Mouse (Mus musculus): ENCODE data around the gene Rgl2. TPM values are rescaled to one million over a fixed set of nuclear protein-coding genes. Genes with fewer than 3 reads are reported as not detected.

Rgl2 gene
- polyA plus RNA-seq, 1 experiment: 184 TPM

DNA sequence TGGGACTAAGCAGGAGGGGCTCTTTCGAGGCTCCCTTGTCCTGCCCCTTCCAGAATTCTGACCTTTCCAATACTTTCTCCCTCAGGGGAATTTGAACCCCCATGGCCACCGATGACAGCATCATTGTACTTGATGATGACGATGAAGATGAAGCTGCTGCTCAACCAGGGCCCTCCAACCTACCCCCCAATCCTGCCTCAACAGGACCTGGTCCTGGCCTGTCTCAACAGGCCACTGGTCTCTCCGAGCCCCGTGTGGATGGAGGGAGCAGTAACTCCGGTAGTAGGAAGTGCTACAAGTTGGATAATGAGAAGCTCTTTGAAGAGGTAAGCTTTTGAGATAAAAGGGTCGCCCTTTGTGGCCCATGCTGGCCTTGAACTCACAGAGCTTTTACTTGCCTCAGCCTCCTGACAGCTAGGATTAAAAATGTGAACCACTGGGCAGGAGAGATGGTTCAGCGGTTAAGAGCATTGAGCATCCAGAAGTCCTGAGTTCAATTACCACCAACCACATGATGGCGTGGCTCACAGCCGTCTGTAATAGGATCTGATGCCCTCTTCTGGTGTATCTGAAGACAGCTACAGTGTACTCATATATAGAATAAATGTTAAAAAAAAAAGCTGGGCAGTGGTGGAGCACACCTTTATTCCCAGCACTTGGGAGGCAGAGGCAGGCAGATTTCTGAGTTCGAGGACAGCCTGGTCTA is 18.8 kb upstream of the Rgl2 start:
- no peak for TF ChIP-seq CTCF (IDR thresholded peaks at IDR 0.05; ENCODE audit: borderline replicate concordance, extremely low read depth, insufficient read depth, insufficient read length)
- TF ChIP-seq POLR2A (IDR thresholded peaks at IDR 0.05; ENCODE audit: borderline replicate concordance, extremely low read depth, insufficient read depth, insufficient read length, poor library complexity, severe bottlenecking): no peak
- DNase-seq (ENCODE audit: low read depth): no peak

DNA sequence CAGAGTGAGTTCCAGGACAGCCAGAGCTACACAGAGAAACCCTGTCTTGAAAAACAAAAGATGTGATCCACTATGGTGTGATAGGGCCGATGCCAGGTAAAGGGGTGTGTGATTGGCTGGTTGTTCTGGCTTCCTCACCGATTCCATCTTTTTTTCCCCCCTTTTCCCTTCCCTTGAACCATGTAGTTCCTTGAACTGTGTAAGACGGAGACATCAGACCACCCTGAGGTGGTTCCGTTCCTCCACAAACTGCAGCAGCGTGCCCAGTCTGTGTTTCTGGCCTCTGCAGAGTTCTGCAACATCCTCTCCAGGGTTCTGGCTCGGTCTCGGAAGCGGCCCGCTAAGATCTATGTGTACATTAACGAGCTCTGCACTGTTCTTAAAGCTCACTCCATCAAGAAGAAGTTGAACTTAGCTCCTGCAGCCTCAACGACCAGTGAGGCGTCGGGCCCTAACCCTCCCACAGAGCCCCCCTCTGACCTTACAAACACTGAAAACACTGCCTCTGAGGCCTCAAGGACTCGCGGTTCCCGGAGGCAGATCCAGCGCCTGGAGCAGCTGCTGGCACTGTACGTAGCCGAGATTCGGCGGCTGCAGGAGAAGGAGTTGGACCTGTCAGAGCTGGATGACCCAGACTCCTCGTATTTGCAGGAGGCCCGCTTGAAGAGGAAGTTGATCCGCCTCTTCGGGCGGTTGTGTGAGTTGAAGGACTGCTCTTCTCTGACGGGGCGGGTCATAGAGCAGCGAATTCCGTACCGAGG is 18.1 kb upstream of the Rgl2 start:
- DNase-seq (ENCODE audit: low read depth): no peak

DNA sequence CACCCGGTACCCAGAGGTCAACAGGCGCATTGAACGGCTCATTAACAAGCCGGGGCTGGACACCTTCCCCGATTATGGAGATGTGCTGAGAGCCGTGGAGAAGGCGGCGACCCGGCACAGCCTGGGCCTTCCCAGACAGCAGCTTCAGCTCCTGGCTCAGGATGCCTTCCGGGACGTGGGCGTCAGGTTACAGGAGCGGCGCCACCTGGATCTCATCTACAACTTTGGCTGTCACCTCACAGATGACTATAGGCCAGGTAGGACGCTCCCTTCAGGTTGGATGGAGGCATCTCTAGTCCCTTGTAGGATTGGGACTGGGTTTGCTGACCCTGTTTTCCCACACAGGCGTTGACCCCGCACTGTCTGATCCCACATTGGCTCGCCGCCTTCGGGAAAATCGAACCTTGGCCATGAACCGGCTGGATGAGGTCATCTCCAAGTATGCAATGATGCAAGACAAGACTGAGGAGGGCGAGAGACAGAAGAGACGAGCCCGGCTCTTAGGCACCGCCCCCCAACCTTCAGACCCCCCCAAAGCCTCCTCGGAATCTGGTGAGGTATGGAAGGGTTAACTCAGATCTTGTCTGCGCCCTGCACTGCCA is 17.4 kb upstream of the Rgl2 start:
- no peak for TF ChIP-seq POLR2A (IDR thresholded peaks at IDR 0.05; ENCODE audit: borderline replicate concordance, extremely low read depth, insufficient read depth, insufficient read length, poor library complexity, severe bottlenecking)
- TF ChIP-seq CTCF (IDR thresholded peaks at IDR 0.05; ENCODE audit: borderline replicate concordance, extremely low read depth, insufficient read depth, insufficient read length): no peak
- no peak for DNase-seq (ENCODE audit: low read depth)

More for the DNA sequence above, 18.1 kb upstream of the Rgl2 start:
- TF ChIP-seq POLR2A (IDR thresholded peaks at IDR 0.05; ENCODE audit: borderline replicate concordance, extremely low read depth, insufficient read depth, insufficient read length, poor library complexity, severe bottlenecking): no peak
- TF ChIP-seq CTCF (IDR thresholded peaks at IDR 0.05; ENCODE audit: borderline replicate concordance, extremely low read depth, insufficient read depth, insufficient read length): no peak

DNA sequence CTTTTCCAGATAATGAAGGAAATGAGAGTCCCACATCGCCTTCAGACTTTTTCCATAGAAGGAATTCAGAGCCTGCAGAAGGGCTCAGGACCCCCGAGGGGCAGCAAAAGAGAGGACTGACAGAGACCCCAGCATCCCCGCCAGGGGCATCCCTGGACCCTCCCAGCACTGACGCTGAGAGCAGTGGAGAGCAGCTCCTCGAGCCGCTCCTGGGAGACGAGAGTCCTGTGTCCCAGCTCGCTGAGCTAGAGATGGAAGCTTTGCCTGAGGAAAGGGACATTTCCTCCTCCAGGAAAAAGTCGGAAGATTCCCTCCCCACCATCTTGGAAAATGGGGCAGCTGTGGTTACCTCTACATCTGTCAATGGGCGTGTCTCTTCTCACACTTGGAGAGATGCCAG is 16.1 kb upstream of the Rgl2 start:
- DNase-seq (ENCODE audit: low read depth): no peak
- no peak for TF ChIP-seq POLR2A (IDR thresholded peaks at IDR 0.05; ENCODE audit: borderline replicate concordance, extremely low read depth, insufficient read depth, insufficient read length, poor library complexity, severe bottlenecking)
- TF ChIP-seq CTCF (IDR thresholded peaks at IDR 0.05; ENCODE audit: borderline replicate concordance, extremely low read depth, insufficient read depth, insufficient read length): no peak

DNA sequence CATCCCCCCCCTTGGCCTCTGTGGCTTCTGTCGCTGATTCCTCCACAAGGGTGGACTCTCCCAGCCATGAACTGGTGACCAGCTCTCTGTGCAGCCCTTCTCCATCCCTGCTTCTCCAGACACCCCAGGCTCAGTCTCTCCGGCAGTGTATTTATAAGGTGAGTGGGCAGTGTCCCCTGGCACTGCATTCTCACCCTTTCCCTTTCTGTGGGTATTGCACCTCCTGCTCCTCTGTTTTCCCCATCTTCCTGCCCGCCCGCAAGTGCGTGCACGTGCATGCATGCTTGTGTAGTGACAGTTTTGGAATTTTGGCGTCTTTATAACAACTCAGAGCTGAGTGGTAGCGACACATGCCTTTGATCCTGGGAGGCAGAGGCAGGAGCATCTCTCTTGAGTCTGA is 15.4 kb upstream of the Rgl2 start:
- DNase-seq (ENCODE audit: low read depth): no peak
- TF ChIP-seq CTCF (IDR thresholded peaks at IDR 0.05; ENCODE audit: borderline replicate concordance, extremely low read depth, insufficient read depth, insufficient read length): no peak
- TF ChIP-seq POLR2A (IDR thresholded peaks at IDR 0.05; ENCODE audit: borderline replicate concordance, extremely low read depth, insufficient read depth, insufficient read length, poor library complexity, severe bottlenecking): no peak

DNA sequence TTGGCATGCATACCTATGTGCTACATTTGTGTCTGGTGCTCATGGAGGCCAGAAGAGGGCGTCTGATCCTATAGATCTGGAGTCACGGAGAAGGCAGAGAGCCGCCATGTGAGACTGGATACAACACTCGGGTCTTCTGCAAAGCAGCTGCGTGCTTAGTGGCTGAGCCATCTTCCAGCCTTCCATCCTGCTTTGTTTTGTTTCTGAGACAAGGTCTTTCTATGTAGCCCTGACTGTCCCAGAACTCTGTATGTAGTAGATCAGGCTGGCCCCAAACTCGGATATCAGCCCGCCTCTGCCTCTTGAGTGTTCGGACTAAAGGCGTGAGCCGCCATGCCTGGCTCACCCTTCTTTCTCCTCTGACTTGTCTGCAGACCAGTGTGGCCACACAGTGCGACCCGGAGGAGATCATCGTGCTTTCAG is 14.4 kb upstream of the Rgl2 start:
- DNase-seq (ENCODE audit: low read depth): peak; percentile 19
- TF ChIP-seq POLR2A (IDR thresholded peaks at IDR 0.05; ENCODE audit: borderline replicate concordance, extremely low read depth, insufficient read depth, insufficient read length, poor library complexity, severe bottlenecking): no peak
- TF ChIP-seq CTCF (IDR thresholded peaks at IDR 0.05; ENCODE audit: borderline replicate concordance, extremely low read depth, insufficient read depth, insufficient read length): no peak

DNA sequence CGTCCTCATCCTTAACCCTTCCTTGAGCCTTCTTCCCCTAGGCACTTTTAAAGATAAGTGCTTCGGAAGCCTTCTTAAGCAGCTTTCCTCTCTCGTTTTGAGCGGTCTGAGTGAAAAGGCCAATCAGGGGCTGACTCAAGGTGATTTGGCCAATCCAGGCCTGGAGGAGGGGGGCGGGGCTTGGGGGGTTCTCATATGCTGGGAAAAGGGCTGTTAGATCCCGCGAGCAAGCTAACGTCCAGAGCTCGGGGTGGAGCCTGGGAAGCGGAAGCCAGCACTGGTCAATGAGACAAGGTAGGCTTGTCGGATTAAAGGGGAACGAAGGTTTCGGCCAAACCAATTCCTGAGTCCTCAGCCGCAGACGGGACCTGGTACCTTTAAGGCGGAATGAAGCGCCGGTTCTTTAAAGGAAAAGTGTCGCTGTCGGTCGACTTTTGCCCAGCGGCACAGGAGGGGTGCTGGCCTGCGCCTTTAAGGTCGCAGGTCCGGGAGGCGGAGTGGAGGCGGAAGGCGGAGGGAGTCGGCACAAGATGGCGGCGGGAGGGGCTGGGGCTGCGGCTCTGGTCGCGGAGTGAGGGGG is 13.6 kb upstream of the Rgl2 start, which contains the start of the genes Tapbp and Zbtb22:
Gene Tapbp (plus strand): TSS at position 229 of the 580 bp plus-strand sequence.
Gene Zbtb22 (plus strand): TSS at position 234 of the 580 bp plus-strand sequence.
- peak; percentile 100 for DNase-seq (ENCODE audit: low read depth)
- TF ChIP-seq CTCF (IDR thresholded peaks at IDR 0.05; ENCODE audit: borderline replicate concordance, extremely low read depth, insufficient read depth, insufficient read length) (no peak), POLR2A (IDR thresholded peaks at IDR 0.05; ENCODE audit: borderline replicate concordance, extremely low read depth, insufficient read depth, insufficient read length, poor library complexity, severe bottlenecking) (no peak)

DNA sequence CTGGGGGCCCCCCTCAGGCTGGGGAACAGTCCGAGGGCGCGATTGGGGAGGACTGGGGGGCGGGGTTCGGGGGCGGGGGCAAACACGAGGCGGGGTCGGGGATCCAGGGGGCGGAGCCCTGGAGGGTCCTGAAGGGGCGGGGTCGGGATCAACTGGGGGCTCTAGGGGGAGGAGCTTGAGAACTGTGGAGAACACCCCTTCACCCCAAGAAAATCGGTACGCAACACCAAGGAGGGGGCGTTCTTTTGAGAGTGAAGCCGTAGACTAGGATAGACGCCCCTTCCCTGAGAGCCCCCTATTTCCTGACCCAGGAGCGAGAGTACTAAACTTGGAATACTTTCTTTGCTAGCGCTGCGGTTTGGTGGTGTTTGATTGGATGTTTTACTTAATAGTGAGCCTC is 13.0 kb upstream of the Rgl2 start:
- no peak for DNase-seq (ENCODE audit: low read depth)
- TF ChIP-seq POLR2A (IDR thresholded peaks at IDR 0.05; ENCODE audit: borderline replicate concordance, extremely low read depth, insufficient read depth, insufficient read length, poor library complexity, severe bottlenecking) (no peak), CTCF (IDR thresholded peaks at IDR 0.05; ENCODE audit: borderline replicate concordance, extremely low read depth, insufficient read depth, insufficient read length) (no peak)

DNA sequence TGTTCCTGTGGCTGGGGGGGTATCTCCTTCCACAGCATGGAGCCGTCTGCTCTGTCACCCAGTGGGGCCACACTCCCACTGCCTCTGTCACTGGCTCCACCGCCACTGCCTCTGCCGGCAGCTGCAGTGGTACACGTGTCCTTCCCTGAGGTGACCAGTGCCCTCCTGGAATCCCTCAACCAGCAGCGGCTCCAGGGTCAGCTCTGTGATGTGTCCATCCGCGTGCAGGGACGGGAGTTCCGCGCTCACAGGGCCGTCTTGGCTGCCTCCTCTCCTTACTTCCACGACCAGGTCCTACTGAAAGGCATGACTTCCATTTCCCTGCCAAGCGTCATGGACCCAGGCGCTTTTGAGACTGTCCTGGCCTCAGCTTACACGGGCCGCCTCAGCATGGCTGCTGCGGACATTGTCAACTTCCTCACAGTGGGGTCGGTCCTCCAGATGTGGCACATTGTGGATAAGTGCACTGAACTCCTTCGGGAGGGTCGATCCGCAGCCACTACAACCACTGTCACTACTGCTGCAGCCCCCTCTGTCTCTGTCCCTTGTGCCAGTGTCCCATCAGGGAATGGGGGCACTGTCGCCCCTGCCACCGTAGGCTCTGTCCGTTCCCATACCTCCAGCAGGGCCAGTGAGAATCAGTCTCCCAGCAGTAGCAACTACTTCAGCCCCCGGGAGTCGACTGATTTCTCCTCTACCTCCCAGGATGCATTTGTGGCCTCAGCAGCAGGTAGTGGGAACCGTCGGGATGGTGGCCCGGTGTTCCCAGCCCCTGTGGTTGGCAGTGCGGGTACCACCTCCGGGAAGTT is 12.3 kb upstream of the Rgl2 start:
- TF ChIP-seq POLR2A (IDR thresholded peaks at IDR 0.05; ENCODE audit: borderline replicate concordance, extremely low read depth, insufficient read depth, insufficient read length, poor library complexity, severe bottlenecking) (no peak), CTCF (IDR thresholded peaks at IDR 0.05; ENCODE audit: borderline replicate concordance, extremely low read depth, insufficient read depth, insufficient read length) (no peak)
- DNase-seq (ENCODE audit: low read depth): no peak

DNA sequence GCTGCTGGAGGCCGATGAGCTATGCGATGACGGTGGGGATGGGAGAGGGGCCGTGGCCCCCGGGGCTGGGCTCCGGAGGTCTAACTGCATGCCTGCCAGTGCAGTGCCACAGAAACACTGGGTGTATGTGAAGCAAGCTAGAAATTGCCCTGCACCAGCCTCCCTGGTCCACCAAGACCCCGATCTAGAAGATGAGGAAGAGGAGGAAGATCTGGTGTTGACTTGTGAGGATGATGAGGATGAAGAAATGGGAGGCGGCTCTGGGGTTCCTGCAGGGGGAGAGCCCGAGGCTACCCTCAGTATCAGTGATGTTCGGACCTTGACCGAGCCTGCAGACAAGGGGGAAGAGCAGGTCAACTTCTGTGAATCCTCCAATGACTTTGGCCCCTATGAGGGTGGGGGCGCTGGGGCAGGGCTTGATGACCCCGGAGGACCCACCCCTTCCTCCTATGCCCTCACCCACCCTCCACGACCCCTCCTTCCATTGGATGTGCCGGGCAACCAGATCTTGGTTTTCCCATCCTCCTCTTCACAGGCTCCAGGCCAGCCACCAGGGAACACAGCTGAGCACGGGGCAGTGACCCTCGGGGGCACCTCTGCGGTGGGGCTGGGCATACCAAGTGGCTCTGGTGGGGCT is 11.6 kb upstream of the Rgl2 start:
- no peak for DNase-seq (ENCODE audit: low read depth)
- no peak for TF ChIP-seq POLR2A (IDR thresholded peaks at IDR 0.05; ENCODE audit: borderline replicate concordance, extremely low read depth, insufficient read depth, insufficient read length, poor library complexity, severe bottlenecking)
- TF ChIP-seq CTCF (IDR thresholded peaks at IDR 0.05; ENCODE audit: borderline replicate concordance, extremely low read depth, insufficient read depth, insufficient read length): no peak

Measured in brain, embryonic 14.5 days (tissue).